Mouse (Mus musculus): ENCODE data around the gene Lrrc20. TPM values are rescaled to one million over a fixed set of nuclear protein-coding genes. Genes with fewer than 3 reads are reported as not detected.

The Lrrc20 gene
- 5.6 and 5.9 TPM in 2 replicates for polyA plus RNA-seq (2015; fragmentation: Nextera tagmentation; extraction: Ambion mirVana)

GRCm38 (mm10) chr10:61475594-61476439 lies at the start of gene Lrrc20:
Gene Lrrc20, plus strand, starts transcription at chr10:61475801.
- ATAC-seq: peak; percentile 100
- under 1% methylated on average over 69 of the region's 70 CpGs for WGBS
- Histone ChIP-seq H3K4me3 (replicated peaks) (peak within 1 kb of the TSS; percentile 80), H3K9ac (peak within 1 kb of the TSS; percentile 66), H3K27me3 (replicated peaks) (no peaks in the 10 kb centered on the region), H3K4me1 (replicated peaks) (peaks cover 10% of the 10 kb centered on the region), H3K27ac (peak within 1 kb of the TSS; percentile 42; the same call in 1 of the 2 replicates), H3K36me3 (no peaks in the 10 kb centered on the region), H3K9me3 (no peaks in the 10 kb centered on the region), H3K4me2 (replicated peaks) (peak within 1 kb of the TSS; percentile 96)

GRCm38 (mm10) chr10:61426251-61426757 lies 49.3 kb upstream of the Lrrc20 start:
- H3K4me3 ChIP-seq (replicated peaks): no peak overlapping the region
- H3K4me2 ChIP-seq (replicated peaks): no peak overlapping the region
- no peaks in the 10 kb centered on the region for H3K9me3 ChIP-seq
- H3K9ac ChIP-seq: no peak overlapping the region
- 0 out of 2 replicates have a peak, but pooled peaks cover 19% of the 10 kb centered on the region for H3K36me3 ChIP-seq
- H3K4me1 ChIP-seq (replicated peaks): peaks cover 7% of the 10 kb centered on the region; the same call in 1 of the 2 replicates
- ATAC-seq: no peak
- H3K27me3 ChIP-seq (replicated peaks): no peaks in the 10 kb centered on the region
- 43% methylated on average over 2 of the region's 2 CpGs for WGBS
- no peak overlapping the region for H3K27ac ChIP-seq

- WGBS: 85% methylated on average over 6 of the region's 6 CpGs
- Histone ChIP-seq H3K4me2 (replicated peaks) (no peak overlapping the region), H3K27me3 (replicated peaks) (no peaks in the 10 kb centered on the region), H3K4me3 (replicated peaks) (no peak overlapping the region), H3K9ac (no peak overlapping the region), H3K36me3 (peaks cover 24% of the 10 kb centered on the region), H3K4me1 (replicated peaks) (peaks cover 7% of the 10 kb centered on the region; the same call in 1 of the 2 replicates), H3K27ac (no peak overlapping the region), H3K9me3 (no peaks in the 10 kb centered on the region)
- ATAC-seq: no peak
Measured at GRCm38 (mm10) chr10:61427951-61428350, 47.6 kb upstream of the Lrrc20 start.

DNA sequence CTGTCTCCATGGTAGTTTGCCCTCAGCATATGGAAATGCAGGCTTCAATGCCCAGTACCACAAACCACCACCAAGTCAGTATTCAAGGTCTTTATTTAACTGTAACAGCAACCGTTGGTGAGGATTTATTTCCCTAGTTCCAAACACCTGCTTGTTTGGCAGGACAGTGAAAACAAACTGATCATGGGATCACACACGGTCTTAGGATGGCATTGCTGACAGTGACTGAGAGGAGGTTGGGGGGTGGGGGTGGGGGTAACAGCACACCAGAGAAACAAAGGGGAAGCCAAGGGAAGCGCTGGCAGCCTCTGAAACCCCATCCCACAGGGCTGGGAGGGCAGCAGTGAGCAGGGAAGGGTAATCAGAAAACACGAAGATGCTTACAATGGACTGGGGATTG lies 47.2 kb upstream of the Lrrc20 start:
- Histone ChIP-seq H3K4me1 (replicated peaks) (peaks cover 7% of the 10 kb centered on the region; the same call in 1 of the 2 replicates), H3K4me3 (replicated peaks) (no peak overlapping the region), H3K36me3 (peaks cover 27% of the 10 kb centered on the region), H3K9me3 (no peaks in the 10 kb centered on the region), H3K27ac (no peak overlapping the region), H3K27me3 (replicated peaks) (no peaks in the 10 kb centered on the region), H3K4me2 (replicated peaks) (no peak overlapping the region), H3K9ac (no peak overlapping the region)
- no peak for ATAC-seq
- WGBS: 69% methylated on average over 4 of the region's 4 CpGs

DNA sequence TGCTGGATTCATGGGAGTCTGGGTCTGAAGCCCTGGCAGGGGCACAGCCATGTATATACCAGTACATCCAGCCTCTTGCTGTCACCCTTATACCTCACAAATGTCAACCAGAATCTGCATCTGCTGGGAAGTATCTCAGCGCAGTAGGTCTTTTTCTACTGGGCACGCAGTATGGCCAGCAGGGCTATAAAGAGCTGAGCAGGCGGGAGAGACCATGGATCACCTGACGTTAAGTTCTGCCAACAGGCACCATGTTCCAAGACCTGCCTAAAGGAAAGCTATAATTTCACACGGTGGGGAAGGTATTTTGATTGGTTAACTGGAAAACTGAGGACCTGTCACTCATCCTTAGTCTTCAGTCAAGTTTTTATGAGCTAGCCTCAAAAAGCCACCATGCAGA lies 46.6 kb upstream of the Lrrc20 start:
- peaks cover 33% of the 10 kb centered on the region for H3K36me3 ChIP-seq
- H3K27me3 ChIP-seq (replicated peaks): no peaks in the 10 kb centered on the region
- no peak overlapping the region for H3K4me2 ChIP-seq (replicated peaks)

GRCm38 (mm10) chr10:61431375-61431774 lies 44.2 kb upstream of the Lrrc20 start:
- no peak for ATAC-seq
- H3K4me3 ChIP-seq (replicated peaks): no peak overlapping the region
- 83% methylated on average over 9 of the region's 9 CpGs for WGBS
- no peak overlapping the region for H3K27ac ChIP-seq
- H3K9ac ChIP-seq: no peak overlapping the region
- H3K4me1 ChIP-seq (replicated peaks): no peaks in the 10 kb centered on the region
- no peaks in the 10 kb centered on the region for H3K9me3 ChIP-seq
- H3K4me2 ChIP-seq (replicated peaks): no peak overlapping the region
- no peaks in the 10 kb centered on the region for H3K27me3 ChIP-seq (replicated peaks)
- H3K36me3 ChIP-seq: peaks cover 42% of the 10 kb centered on the region

More for the DNA sequence above, 46.6 kb upstream of the Lrrc20 start:
- ATAC-seq: no peak
- peaks cover 7% of the 10 kb centered on the region; the same call in 1 of the 2 replicates for H3K4me1 ChIP-seq (replicated peaks)
- no peak overlapping the region for H3K9ac ChIP-seq
- H3K27ac ChIP-seq: no peak overlapping the region
- WGBS: 92% methylated on average over 5 of the region's 5 CpGs
- no peak overlapping the region for H3K4me3 ChIP-seq (replicated peaks)
- H3K9me3 ChIP-seq: no peaks in the 10 kb centered on the region

DNA sequence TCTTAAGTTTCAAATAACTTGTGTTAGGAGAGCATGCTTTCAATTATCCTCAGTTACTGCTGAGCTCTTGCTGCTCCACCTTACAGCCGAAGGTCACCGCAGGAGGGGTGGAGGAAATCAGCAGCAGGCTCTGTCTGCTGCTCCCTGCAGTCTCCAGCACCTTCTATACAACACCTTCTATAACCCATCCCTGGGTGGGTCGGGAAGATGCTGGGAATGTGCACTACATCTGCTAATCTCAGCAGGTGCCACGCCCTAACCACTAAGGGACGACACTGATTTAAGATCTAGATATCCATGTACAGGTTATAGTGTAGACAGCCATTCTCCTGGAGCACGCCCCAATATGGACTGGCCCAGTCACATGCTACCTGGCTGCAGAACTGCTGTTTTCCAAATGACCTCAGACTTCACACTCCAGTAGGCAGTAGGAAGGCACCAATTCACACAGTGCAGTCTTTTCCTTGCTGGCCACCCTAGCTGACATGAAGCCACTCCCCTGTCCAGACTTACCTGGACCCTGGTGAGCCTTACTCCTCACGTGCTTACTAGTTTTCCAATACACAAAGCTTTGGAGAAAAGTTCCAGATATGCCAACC lies 35.3 kb upstream of the Lrrc20 start:
- peak; percentile 77 for ATAC-seq
- Histone ChIP-seq H3K4me1 (replicated peaks) (peaks cover 15% of the 10 kb centered on the region), H3K27ac (no peak overlapping the region)

GRCm38 (mm10) chr10:61443456-61443855 lies 32.1 kb upstream of the Lrrc20 start:
- Histone ChIP-seq H3K27ac (no peak overlapping the region), H3K36me3 (no peaks in the 10 kb centered on the region), H3K27me3 (replicated peaks) (no peaks in the 10 kb centered on the region), H3K4me3 (replicated peaks) (no peak overlapping the region), H3K9ac (no peak overlapping the region), H3K4me2 (replicated peaks) (no peak overlapping the region), H3K9me3 (no peaks in the 10 kb centered on the region), H3K4me1 (replicated peaks) (peaks cover 24% of the 10 kb centered on the region)
- no peak for ATAC-seq
- 51% methylated on average over 6 of the region's 6 CpGs for WGBS

More for the DNA sequence above, 35.3 kb upstream of the Lrrc20 start:
- H3K4me2 ChIP-seq (replicated peaks): no peak overlapping the region
- no peaks in the 10 kb centered on the region for H3K36me3 ChIP-seq
- H3K4me3 ChIP-seq (replicated peaks): no peak overlapping the region
- H3K9me3 ChIP-seq: no peaks in the 10 kb centered on the region
- H3K9ac ChIP-seq: no peak overlapping the region
- H3K27me3 ChIP-seq (replicated peaks): no peaks in the 10 kb centered on the region
- WGBS: 88% methylated on average over 7 of the region's 7 CpGs

DNA sequence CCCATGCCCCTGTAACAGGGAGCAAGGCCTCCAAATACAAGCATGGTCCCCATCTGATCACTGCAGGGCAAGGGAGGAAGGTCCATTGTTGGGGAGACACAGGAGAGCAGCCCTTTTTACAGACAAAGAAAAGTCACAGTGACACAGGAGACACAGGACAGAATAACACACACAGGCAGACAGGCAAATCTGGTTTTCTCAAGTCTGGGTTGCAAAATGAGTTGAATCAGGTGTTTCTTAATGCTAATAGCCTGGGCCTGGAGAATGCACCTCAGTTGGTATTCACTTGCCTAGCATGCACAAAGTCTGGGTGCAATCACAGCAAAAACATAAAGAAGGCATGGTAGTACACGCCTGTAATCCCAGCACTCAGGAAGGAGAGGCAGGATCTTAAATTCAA lies 31.7 kb upstream of the Lrrc20 start:
- Histone ChIP-seq H3K9ac (no peak overlapping the region), H3K4me1 (replicated peaks) (peaks cover 27% of the 10 kb centered on the region), H3K9me3 (no peaks in the 10 kb centered on the region), H3K27me3 (replicated peaks) (no peaks in the 10 kb centered on the region), H3K27ac (no peak overlapping the region), H3K36me3 (no peaks in the 10 kb centered on the region), H3K4me2 (replicated peaks) (no peak overlapping the region), H3K4me3 (replicated peaks) (no peak overlapping the region)
- no peak for ATAC-seq
- 52% methylated on average over 1 of the region's 1 CpGs for WGBS

DNA sequence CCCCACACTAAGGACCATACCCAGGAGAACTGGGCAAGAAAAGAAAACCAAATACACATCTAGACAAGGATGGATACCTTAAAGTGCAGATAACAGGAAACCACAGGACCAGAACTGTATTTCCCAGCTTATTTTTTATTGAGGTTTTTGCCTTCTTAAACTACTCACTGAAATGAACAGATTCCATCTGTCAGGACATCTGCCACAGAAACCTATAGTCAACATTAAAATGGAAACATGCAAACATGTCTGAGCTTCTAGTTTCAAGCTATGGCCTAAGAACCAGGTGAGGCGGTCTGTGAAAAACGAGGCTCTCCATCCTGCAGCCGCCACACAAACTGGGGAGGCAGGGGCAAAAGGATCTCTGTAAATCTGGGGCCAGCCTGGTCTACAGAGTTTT lies 30.6 kb upstream of the Lrrc20 start:
- H3K4me3 ChIP-seq (replicated peaks): no peak overlapping the region
- no peak for ATAC-seq
- no peak overlapping the region for H3K9ac ChIP-seq
- H3K27me3 ChIP-seq (replicated peaks): no peaks in the 10 kb centered on the region
- no peaks in the 10 kb centered on the region for H3K9me3 ChIP-seq
- no peaks in the 10 kb centered on the region for H3K36me3 ChIP-seq
- H3K4me2 ChIP-seq (replicated peaks): no peak overlapping the region
- no peak overlapping the region for H3K27ac ChIP-seq
- WGBS: 80% methylated on average over 3 of the region's 3 CpGs
- H3K4me1 ChIP-seq (replicated peaks): peaks cover 36% of the 10 kb centered on the region

DNA sequence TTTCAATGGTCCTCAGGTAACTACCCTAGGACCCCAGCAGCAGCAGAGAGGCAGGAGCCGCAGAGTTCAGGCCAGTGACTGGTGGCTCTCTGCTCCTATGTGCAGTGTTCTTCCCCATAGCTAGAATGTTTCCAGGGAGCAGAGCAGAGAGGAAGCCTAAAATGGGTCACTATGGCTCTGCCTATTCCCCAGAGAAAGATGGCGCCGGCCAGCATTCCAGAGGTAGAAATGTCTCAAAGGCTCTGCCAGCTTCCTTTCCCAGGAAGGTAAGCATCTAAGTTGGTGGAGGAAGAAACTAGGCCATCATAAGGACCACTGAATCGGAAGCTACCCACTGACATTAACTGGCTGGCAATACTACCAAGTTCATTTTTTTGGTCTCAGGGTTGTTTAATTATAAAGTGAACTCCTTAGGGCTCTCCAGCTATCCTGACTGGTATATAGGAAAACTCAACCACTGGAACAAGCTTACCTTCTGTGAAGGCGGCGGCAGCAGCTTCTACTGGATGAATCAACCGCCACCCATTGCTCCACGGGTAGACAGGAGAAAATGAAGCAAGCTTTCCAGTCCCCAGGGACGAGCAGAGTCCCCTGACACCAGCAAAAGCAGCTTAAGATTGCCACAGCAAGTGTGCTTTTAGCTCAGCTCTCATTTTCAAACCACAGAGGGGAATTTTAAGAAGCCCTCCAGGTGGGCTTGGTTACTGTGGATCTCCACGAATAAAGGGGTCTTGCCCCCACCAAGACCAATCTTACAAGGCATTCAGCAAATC lies 27.8 kb upstream of the Lrrc20 start:
- no peak overlapping the region for H3K4me2 ChIP-seq (replicated peaks)
- no peaks in the 10 kb centered on the region for H3K27me3 ChIP-seq (replicated peaks)
- no peaks in the 10 kb centered on the region for H3K36me3 ChIP-seq
- H3K27ac ChIP-seq: no peak overlapping the region
- ATAC-seq: no peak
- H3K9me3 ChIP-seq: no peaks in the 10 kb centered on the region
- H3K9ac ChIP-seq: no peak overlapping the region
- peaks cover 42% of the 10 kb centered on the region for H3K4me1 ChIP-seq (replicated peaks)
- H3K4me3 ChIP-seq (replicated peaks): no peak overlapping the region
- 82% methylated on average over 10 of the region's 10 CpGs for WGBS

- Histone ChIP-seq H3K4me3 (replicated peaks) (no peak overlapping the region), H3K4me1 (replicated peaks) (peaks cover 36% of the 10 kb centered on the region), H3K27me3 (replicated peaks) (no peaks in the 10 kb centered on the region), H3K9ac (no peak overlapping the region), H3K36me3 (no peaks in the 10 kb centered on the region), H3K9me3 (no peaks in the 10 kb centered on the region), H3K27ac (no peak overlapping the region), H3K4me2 (replicated peaks) (no peak overlapping the region)
- WGBS: 69% methylated on average over 3 of the region's 3 CpGs
- no peak for ATAC-seq
Measured at GRCm38 (mm10) chr10:61448834-61449233, 26.8 kb upstream of the Lrrc20 start.
